Mouse (Mus musculus) thymus, adult 2 months (tissue): ENCODE data around the gene Robo3. TPM values are rescaled to one million over a fixed set of nuclear protein-coding genes. Genes with fewer than 3 reads are reported as not detected.

ENCODE experiments used
- DNase-seq: peaks from one replicate; pipeline ENCODE4 v3.0.0; 2021
- H3K27ac ChIP-seq: fragments of 200-500 bp; 2 replicates; pipeline ENCODE4 v1.5.1; 2012; ENCODE audit warnings: low read length, control low read depth; ENCODE audit not compliant: control insufficient read depth, insufficient read depth
- H3K27me3 ChIP-seq: fragments of 200-500 bp; 2 replicates; pipeline ENCODE4 v1.6.1; 2012; ENCODE audit warnings: mild to moderate bottlenecking, low read length, moderate library complexity, mixed read lengths; ENCODE audit not compliant: control insufficient read depth, insufficient read depth
- H3K36me3 ChIP-seq: fragments of 200-500 bp; 2 replicates; pipeline ENCODE4 v1.6.1; 2012; ENCODE audit warnings: mild to moderate bottlenecking, low read length, moderate library complexity; ENCODE audit not compliant: control insufficient read depth, insufficient read depth
- H3K4me1 ChIP-seq: fragments of 200-500 bp; replicated peaks from 2 replicates; pipeline ENCODE4 v1.6.1; 2012; ENCODE audit warnings: low read length; ENCODE audit not compliant: control insufficient read depth, insufficient read depth
- H3K4me3 ChIP-seq: fragments of 200-500 bp; 2 replicates; pipeline ENCODE4 v1.5.1; 2012; ENCODE audit warnings: mild to moderate bottlenecking, low read length, control low read depth, moderate library complexity; ENCODE audit not compliant: control insufficient read depth, insufficient read depth
- CTCF ChIP-seq: fragments of 200-500 bp; IDR thresholded peaks from 2 replicates; pipeline ENCODE4 v1.5.1; 2012; ENCODE audit warnings: mild to moderate bottlenecking, control low read depth, low read length, moderate library complexity, borderline replicate concordance; ENCODE audit not compliant: control insufficient read depth, poor library complexity, insufficient read depth; ENCODE audit errors: extremely low read depth
- POLR2A ChIP-seq: fragments of 200-500 bp; IDR thresholded peaks from 2 replicates; pipeline ENCODE4 v1.6.1; 2012; ENCODE audit warnings: mild to moderate bottlenecking, low read length, control low read depth, moderate library complexity; ENCODE audit not compliant: control insufficient read depth, poor library complexity, insufficient read depth; ENCODE audit errors: extremely low read depth
- WGBS: fragments of 180-500 bp; shearing (Covaris S2); methylation state at CpG from one replicate; pipeline ENCODE4 v1.1.7; 2018; 5-methylcytosine and 5-hydroxymethylcytosine counted together
- polyA plus RNA-seq: library from polyadenylated mRNA; depleted of rRNA; stranded (reverse); fragments of >200 nt; gene quantifications from 2 replicates; pipeline ENCODE4 v1.2.3, GENCODE M21; 2012; rRNA removed

The Robo3 gene
- 0.78 and 0.94 TPM in 2 replicates for polyA plus RNA-seq

DNA sequence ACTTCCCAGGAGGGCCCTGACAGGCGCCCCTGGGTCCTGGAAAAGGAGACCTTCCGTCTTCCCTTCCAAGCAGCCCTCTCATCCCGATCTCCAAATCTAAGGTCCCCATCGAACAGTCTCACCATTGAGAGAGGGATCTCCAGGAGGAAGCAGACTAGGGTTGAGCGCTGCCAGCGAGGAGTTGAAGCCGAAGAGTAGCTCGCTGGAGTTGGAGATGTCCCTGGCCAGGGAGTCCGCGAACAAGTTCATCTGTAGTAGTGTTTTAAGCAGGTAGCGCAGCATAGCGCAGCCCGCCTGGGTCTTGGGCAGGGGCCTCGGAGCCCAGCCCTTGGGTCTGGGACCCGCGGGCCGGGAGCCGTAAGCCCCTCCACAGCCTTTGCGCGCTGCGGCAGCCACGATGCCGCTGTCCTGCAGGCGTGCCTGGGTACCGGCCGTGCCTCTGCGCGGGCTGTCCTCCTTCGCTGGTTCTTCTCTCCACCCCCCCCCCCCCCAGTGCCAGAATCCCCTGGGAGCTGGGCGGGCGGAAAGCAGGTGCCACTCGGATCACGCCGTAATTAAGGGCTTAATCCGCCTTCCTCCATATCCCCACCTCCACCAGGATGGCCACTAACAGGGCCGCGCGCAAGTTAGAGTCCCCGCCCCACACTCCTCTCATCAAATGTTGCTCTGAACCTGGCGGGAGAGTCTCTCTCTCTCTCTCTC, at the start of gene Robo3:
Robo3 (minus strand) TSS at position 527 of the 702 bp plus-strand sequence.
- H3K27ac ChIP-seq: no peak within 1 kb of the TSS
- DNase-seq: no peak
- H3K4me1 ChIP-seq: no peaks in the 10 kb centered on the region
- H3K36me3 ChIP-seq: no peaks in the 10 kb centered on the region
- TF ChIP-seq CTCF (no peak), POLR2A (no peak)
- no peak within 1 kb of the TSS for H3K4me3 ChIP-seq
- peaks cover 3% of the 10 kb centered on the region; the same call in 1 of the 2 replicates for H3K27me3 ChIP-seq
- WGBS: 3% methylated on average over 40 of the region's 40 CpGs

DNA sequence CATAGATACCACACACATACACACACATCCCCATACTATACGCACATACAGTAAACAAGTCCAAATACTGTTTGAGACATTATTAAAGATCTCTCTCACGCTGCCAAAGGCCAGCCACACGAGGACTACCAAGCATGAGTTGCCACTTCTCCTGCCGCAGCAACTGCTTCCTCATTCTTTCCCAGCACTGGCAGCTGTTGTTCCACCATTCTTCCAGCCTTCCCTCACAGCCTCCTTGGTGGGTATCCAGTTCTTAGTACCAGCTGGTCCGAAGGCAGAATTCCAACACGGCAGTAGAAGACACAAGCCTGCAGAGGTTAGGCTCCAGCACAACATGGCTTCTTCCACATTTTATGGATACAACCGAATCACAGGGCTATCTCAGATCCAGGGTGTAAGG, 41.9 kb upstream of the Robo3 start:
- Histone ChIP-seq H3K27ac (no peak overlapping the region), H3K4me1 (no peaks in the 10 kb centered on the region), H3K4me3 (no peak overlapping the region), H3K36me3 (no peaks in the 10 kb centered on the region), H3K27me3 (no peaks in the 10 kb centered on the region)
- no peak for DNase-seq
- 74% methylated on average over 7 of the region's 7 CpGs for WGBS
- TF ChIP-seq CTCF (no peak), POLR2A (no peak)

DNA sequence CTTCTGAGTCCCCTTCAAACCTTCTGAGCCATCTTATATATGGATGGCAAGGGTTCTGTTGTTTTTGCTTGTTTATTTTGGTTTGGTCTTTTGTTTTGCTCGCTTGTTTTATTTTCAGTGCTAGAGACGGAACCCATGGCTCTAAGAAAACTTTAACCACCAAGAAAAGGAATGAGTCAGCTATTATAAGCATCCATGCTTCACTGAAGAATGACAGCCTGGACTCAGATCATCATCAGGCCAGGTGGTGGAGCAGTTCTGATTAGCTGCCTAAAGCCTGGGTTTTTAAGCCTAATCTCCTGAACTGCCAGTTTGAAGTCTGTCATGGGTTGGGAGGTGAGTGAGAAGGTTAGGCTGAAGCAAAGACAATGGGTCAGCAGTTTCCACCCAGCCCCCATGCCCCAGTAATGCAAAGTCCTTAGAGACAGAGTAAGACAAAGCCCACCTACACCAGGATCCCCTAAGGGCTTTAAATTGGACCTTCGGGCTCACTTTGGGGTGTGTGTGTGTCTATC, 40.6 kb upstream of the Robo3 start:
- Histone ChIP-seq H3K27ac (no peak overlapping the region), H3K4me3 (no peak overlapping the region), H3K27me3 (no peaks in the 10 kb centered on the region), H3K4me1 (no peaks in the 10 kb centered on the region), H3K36me3 (no peaks in the 10 kb centered on the region)
- DNase-seq: no peak
- WGBS: 87% methylated on average over 3 of the region's 3 CpGs
- TF ChIP-seq POLR2A: no peak
- TF ChIP-seq CTCF: no peak

DNA sequence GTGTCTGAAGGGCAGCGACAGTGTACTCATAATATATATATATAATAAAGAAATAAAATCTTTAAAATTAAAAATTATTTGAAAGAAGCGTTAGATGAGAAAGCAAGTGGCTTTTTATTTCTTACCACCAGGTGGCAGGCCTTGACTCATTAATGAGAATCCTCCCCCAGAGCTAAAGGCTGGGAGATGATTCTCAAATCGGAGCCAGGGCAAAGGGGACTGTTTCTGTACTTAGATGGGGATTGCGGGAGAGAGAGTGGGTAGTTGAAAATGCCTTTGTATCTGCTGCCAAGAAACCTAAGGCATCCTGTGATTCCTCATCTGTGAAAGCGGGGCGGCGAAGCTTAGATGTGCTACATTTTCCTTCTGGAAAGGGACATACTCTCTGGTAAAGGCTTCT, 29.7 kb upstream of the Robo3 start:
- Histone ChIP-seq H3K27ac (no peak overlapping the region), H3K4me3 (no peak overlapping the region), H3K36me3 (no peaks in the 10 kb centered on the region), H3K27me3 (peaks cover 10% of the 10 kb centered on the region), H3K4me1 (no peaks in the 10 kb centered on the region)
- DNase-seq: peak; percentile 30
- TF ChIP-seq POLR2A: no peak
- no peak for TF ChIP-seq CTCF
- 30% methylated on average over 7 of the region's 7 CpGs for WGBS

DNA sequence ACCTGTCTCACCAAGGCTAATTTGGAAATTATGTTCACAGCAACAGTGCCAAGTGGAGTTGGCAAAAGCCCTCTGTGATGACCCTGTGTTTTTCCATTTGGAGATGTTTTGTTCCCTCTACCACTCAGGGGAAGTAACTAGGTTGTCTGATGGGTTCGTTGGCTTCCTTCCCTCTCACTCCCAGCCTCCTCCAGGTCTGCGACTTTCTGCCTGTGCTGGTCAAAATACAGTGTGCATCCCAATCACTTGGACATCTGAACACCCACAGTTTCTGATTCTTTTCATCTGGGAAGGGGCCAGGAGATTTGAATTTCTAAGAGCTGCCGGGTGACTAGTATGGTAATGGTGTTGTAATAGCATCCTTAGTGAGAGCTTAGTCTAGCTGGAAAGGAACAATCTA, 28.5 kb upstream of the Robo3 start:
- Histone ChIP-seq H3K27me3 (peaks cover 13% of the 10 kb centered on the region), H3K4me1 (no peaks in the 10 kb centered on the region), H3K4me3 (no peak overlapping the region), H3K36me3 (no peaks in the 10 kb centered on the region), H3K27ac (no peak overlapping the region)
- 10% methylated on average over 3 of the region's 3 CpGs for WGBS
- no peak for TF ChIP-seq POLR2A
- no peak for TF ChIP-seq CTCF
- no peak for DNase-seq

DNA sequence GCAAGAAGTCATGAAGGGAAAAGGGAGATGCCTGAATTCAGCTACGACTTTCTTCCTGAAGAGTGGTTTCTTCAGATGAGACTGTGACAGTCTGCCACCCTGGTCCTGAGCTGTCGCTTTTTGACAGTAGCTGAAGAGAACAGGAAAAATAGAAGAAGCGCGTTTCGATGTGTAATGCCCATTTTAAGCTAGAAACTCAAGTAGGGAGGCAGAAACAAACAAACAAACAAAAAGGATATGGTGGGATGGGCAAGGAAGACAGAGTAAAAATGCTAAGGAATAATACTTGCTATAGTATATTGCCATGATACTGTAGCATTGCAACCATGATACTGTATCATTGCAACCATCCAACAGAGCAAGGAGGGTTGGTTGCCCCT, 27.9 kb upstream of the Robo3 start:
- no peak for DNase-seq
- TF ChIP-seq CTCF (no peak), POLR2A (no peak)
- Histone ChIP-seq H3K4me3 (no peak overlapping the region), H3K36me3 (no peaks in the 10 kb centered on the region), H3K27me3 (peaks cover 20% of the 10 kb centered on the region), H3K27ac (no peak overlapping the region), H3K4me1 (no peaks in the 10 kb centered on the region)
- 8% methylated on average over 5 of the region's 5 CpGs for WGBS
